Mouse (Mus musculus): Measurements from ENCODE around the gene Ksr1.

The Ksr1 gene

DNA sequence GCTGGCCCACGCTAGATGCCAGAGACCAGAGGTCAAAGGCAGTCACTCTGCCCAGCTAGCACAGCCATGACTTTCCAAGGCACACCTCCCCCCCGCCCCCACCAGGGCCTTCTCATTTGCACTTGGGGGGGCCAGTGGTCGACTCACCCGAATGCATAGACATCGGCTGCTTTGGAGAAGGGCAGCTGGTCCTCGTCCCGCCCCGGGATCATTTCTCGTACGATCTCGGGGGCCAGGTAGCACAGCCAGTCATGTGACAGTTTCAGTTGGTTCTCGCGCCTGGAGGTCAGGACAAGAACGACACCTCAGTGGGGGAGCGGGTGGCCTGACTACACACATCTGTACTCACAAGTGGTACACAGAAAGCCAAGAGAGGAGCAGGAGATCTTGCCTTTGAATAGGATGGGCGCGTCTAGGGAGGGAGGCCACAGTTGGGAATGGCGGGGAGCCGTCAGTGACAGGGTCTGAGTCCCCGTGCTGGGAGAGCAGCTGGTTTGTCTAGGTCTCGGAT is 125.6 kb downstream of the Ksr1 start:
- in situ Hi-C loops (cut with MboI; ENCODE audit: unreplicated experiment in 2 of 2) = loop anchor here (5.0 to 25.0 kb wide), 5 partner anchors 38 to 1692 kb away; partner anchors contain the start of genes Atad5 (in 1 of the 2), Crlf3 (in 1 of the 2) and Lgals9 (in 1 of the 2)

DNA sequence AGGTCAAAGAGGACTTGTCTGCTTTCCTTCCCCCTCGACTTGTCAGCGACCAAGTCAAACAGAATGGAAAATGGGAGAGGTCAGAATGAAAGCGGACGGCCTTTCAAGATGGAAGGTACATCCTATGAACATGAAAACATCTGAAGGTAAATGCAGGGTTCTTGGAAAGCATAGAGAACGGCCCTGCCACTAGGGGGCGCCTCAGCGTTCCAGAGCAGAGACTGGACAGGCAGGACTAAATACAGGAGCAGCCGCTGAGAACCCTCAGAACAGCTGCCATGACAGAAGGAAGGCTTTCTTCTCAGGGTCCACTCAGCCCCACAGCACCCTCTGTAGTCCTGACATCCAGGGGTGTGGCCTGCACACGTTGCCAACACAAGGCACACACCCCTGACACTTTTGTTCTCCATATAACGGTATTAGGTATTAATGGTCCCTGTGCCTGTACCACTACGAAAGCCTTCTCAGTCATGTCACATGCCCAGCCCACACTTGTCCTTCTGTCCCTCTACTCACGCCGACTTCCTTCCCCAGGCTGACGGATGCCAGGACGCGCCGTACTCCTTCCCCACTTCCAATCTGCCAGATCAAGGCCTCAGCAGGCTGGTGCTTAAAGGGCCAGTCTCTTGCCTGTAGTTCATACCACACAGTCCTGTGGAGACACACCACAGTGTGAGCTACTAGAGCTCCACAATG is 126.2 kb downstream of the Ksr1 start:
- in situ Hi-C loops (cut with MboI; ENCODE audit: unreplicated experiment in 2 of 2) = loop anchor here (5.0 to 25.0 kb wide), 5 partner anchors 38 to 1692 kb away; partner anchors contain the start of genes Lgals9 (in 2 of the 2), Atad5 (in 1 of the 2) and Crlf3 (in 1 of the 2)

DNA sequence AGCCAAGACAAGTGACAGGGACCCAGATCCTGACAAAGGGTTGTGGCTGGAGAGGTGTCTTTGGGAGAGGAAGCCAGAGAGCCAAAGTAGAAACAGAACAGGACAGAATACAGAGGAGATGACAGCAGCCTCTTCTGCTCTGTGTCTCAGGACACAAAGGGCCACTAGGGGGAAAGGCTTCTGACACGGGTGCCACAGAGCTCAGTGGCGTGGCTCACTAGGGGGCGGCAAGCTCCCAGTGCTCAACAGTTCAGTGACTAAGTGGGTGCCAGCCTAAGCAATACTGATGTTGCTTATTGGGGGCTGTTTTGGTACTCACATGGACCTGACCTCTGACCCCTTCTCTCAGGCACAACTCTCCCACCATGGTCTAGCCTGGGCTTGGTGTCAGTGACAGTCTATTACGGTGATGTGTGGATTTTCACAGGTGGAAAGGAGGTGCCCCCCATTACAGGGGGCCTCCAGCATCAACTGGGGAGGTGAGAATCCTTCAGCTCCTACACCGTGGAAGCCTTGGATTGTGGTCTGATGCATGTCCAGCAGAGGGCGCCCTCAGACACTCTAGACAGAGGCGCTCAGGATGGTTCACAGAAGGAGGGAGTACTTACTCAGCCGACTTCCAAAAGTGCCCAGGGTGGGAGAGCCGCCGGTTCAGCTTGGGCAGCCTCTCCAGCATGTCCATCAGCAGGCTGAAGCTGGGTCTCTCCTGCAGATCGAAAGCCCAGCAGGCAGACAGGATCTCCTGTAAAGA is 127.1 kb downstream of the Ksr1 start:
- in situ Hi-C loops (cut with MboI; ENCODE audit: unreplicated experiment in 2 of 2) = loop anchor here (5.0 to 25.0 kb wide), 4 partner anchors 37 to 1693 kb away; partner anchors contain the start of genes Atad5 (in 1 of the 2), Crlf3 (in 1 of the 2) and Lgals9 (in 1 of the 2)

DNA sequence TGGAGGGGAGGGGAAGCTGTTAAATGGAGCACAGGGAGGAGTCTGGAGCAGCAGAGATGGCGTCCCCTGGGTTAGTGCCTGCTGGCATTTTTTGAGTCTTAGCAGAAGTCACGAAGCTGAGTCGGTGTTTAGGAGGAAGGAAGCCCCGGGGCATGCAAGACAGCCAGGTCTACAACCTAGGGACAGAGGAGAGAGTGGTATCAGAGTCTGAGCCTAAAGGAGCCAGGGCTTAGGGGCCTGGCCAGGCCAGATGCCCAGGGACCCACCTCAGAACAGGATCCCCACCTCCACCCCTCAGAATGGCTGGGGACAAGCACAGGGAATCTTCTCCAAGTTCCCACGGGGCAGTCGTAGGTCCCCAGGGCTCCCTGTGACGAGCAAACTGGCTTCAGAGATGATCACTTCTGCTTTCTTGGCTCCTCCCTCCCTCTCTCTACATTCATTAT is 129.0 kb downstream of the Ksr1 start:
- in situ Hi-C loops (cut with MboI; ENCODE audit: unreplicated experiment in 2 of 2) = loop anchor here (5.0 to 25.0 kb wide), 4 partner anchors 35 to 1695 kb away; partner anchors contain the start of genes Atad5 (in 1 of the 2), Crlf3 (in 1 of the 2) and Lgals9 (in 1 of the 2)

DNA sequence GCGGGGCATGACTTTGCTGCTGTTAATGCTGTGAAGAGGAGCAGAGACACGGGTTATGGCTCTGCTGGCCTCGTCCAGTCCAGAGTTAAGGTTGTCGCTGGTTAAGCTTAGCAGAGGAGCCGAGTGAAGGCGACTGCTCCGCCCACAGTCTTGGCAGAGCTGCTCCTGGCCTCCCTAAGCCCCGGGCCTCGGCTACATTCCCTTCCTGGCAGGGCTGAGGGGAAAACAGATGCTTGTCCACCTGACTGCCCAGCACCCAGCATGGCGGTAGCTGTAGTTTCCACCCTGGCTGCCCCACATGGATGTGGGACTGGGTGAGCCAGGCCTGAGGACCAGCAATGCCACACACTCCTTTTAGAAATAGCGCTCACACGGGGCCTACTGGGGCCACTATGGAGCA is 130.0 kb downstream of the Ksr1 start:
- in situ Hi-C loops (cut with MboI; ENCODE audit: unreplicated experiment in 2 of 2) = loop anchor here (5.0 to 25.0 kb wide), 4 partner anchors 34 to 1696 kb away; partner anchors contain the start of genes Atad5 (in 1 of the 2), Crlf3 (in 1 of the 2) and Lgals9 (in 1 of the 2)

DNA sequence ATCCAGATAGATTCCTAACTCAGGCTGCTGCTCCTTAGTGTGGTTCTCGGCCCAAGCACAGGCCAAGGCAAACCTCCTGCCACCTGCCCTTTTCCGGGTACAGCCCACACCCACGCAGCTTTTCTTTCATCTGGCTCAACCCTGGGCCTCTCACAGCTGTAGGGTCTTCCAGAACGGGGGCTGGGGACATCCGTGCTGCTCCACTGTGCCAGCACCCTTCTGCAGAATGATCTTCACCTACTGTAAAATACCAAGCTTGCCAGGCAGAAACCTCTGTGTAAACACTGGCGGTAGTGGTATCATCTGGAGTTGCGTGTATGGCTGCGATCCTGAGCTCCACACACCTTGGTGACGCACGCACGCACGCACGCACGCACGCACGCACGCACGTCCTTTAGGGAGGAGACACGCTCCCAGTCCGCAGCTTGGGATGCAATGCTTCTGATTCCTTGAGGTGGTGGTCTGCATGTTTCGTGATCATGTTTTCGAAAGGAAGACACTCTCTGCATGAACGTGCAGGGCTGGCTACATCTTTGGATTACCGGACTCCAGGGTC is 130.5 kb downstream of the Ksr1 start:
- in situ Hi-C loops (cut with MboI; ENCODE audit: unreplicated experiment in 2 of 2) = loop anchor here (5.0 to 25.0 kb wide), 4 partner anchors 33 to 1697 kb away; partner anchors contain the start of genes Atad5 (in 1 of the 2), Crlf3 (in 1 of the 2) and Lgals9 (in 1 of the 2)

DNA sequence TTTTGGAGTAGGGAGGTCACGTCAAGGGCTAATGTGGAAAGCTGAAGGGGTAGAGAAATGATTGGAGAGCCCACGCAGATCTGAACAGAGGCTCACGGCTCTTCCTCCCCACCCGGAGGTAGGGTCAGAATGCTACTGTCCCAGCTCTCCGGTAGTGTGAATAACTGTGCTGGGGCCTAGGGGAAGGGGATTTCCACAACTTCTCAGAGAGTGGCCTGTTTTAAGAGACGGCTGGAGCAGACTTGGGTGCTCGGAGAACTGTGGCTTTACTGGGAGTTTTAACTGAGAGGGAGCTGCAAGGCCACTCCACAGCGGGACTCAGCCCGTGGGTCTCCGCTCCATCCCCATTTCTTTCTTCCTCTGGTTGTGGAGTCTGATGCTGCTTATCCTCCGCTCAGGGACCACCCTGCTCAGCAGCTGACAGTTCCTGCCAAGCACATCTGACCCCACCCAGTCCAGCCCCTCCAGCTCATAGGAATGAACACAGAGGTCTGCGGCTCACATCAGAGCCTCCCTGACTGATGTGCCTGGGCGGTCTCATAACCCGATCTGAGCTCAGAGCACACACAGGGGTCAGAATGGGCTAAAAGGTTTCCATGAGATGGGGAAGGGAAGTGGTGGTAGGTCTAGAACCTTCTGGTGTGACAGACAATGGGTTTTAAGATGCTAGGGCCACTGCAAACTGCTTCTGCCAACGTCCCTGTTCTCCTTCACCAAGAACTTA is 131.4 kb downstream of the Ksr1 start:
- in situ Hi-C loops (cut with MboI; ENCODE audit: unreplicated experiment in 2 of 2) = loop anchor here (5.0 to 25.0 kb wide), 4 partner anchors 32 to 1698 kb away; partner anchors contain the start of genes Atad5 (in 1 of the 2), Crlf3 (in 1 of the 2) and Lgals9 (in 1 of the 2)

DNA sequence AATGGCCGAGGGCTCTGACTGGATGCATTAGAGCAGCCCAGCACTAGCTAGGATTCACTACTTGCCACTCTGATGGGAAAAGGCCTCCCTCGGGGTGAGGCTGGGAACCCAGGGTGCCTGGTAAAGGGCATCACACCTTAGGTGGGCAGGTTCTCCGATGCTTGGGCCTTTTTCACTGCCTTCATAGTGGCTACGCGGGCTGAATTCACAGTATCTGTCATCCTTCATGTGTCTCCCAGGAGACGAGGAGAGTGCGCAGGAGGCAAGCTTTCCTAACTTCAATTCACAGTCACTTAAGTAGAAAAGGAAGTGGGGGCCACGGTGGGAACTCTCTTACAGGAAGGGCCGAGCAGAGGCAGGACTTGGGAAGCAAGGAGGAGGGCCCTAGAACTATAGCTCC is 132.4 kb downstream of the Ksr1 start:
- in situ Hi-C loops (cut with MboI; ENCODE audit: unreplicated experiment in 2 of 2) = loop anchor here in 1 of 2 experiments (10.0 to 25.0 kb wide), 3 partner anchors 49 to 1698 kb away; partner anchors contain the start of genes Atad5 and Crlf3

DNA sequence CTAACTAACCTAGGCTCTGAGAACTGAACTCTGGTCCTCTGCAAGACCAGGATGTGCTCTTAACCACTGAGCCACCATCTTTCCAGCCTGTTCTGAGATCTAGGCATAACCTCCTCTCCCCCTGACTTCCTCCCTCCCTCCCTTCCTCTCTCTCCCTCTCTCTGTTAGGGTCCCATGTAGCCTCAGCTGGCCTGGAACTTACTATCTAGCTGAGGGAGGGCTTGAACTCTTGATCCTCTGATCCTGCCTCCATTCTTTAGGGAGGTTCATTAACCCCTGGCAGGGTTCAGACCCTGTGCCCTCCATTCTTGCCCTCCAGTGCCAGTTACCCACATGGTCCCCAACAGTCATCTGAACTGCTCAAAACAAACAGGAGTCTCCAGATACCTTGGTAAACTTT is 133.2 kb downstream of the Ksr1 start:
- in situ Hi-C loops (cut with MboI; ENCODE audit: unreplicated experiment in 2 of 2) = loop anchor here in 1 of 2 experiments (10.0 to 25.0 kb wide), 3 partner anchors 48 to 1699 kb away; partner anchors contain the start of genes Atad5 and Crlf3

DNA sequence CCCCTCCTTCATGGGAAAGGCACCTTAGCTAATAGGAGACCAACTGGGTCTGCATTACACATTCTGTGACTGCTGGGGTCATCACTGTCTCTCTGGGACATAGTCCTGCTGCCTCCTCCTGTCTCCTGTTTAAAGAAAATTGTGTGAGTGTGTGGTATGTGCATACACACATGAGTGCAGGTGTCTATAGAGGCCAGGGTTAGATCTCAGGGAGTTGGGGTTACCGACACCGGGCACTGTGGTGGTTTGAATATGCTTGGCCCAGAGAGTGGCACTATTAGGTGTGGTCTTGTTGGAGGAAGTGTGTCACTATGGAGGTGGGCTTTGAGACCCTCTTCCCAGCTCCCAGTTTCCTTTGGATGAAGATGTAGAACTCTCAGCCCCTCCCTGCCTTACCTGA is 133.7 kb downstream of the Ksr1 start:
- in situ Hi-C loops (cut with MboI; ENCODE audit: unreplicated experiment in 2 of 2) = loop anchor here in 1 of 2 experiments (10.0 to 25.0 kb wide), 3 partner anchors 48 to 1700 kb away; partner anchors contain the start of genes Atad5 and Crlf3

DNA sequence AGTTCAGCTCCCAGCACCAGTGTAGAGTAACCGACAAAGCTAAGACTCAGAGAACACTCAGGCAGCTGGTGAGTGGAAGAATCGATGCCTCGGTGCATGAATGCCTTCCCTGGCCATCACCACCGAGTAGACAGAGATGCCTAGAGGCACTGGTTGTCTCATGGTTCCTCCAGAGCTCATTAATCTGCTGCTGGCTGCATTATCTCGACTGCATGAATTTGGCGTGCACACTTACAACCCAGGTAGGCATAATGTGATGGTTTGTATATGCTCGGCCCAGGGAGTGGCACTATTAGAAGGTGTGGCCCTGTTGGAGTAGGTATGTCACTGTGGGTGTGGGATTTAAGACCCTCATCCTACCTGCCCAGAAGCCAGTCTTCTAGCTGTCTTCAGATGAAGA is 137.3 kb downstream of the Ksr1 start:
- in situ Hi-C loops (cut with MboI; ENCODE audit: unreplicated experiment in 2 of 2) = loop anchor here in 1 of 2 experiments (25.0 kb wide), 2 partner anchors 1078 to 1703 kb away; partner anchors contain the start of genes Atad5 and Crlf3

DNA sequence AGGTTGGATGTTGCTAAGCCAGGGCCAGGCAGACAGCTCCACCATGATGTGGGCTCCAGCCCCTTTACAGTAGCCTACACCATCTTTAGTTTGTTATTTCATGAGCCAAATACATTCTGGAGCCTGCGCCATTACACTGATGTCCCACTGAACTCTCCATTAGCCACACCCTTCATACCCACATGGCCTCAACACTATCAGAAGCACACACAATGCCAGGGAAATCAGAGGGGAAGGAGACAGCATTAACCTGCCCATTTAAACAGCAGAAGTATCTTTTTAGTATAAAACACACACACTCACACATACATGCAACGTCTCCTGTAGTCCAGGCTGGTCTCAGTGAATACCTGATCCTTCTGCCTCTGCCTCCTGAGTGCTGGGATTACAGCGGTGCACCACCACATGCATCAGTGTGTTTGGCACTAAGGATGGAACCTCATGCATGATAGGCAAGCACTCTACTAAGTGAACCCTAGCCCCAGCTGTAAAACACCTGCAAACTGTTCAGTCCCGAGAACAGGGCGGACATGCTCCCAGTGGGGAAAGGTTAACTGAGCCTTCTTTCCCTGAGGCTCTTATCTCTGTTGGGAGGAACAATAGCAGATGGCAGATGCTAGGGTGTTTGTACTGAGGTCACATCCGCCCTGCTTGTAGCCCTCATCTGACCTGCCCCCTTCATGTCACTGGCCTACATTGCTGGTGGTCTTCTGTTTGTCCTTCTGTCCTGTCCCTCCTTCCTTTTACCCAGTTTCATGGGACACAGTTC is 138.0 kb downstream of the Ksr1 start:
- in situ Hi-C loops (cut with MboI; ENCODE audit: unreplicated experiment in 2 of 2) = loop anchor here in 1 of 2 experiments (25.0 kb wide), 2 partner anchors 1079 to 1704 kb away; partner anchors contain the start of genes Atad5 and Crlf3

DNA sequence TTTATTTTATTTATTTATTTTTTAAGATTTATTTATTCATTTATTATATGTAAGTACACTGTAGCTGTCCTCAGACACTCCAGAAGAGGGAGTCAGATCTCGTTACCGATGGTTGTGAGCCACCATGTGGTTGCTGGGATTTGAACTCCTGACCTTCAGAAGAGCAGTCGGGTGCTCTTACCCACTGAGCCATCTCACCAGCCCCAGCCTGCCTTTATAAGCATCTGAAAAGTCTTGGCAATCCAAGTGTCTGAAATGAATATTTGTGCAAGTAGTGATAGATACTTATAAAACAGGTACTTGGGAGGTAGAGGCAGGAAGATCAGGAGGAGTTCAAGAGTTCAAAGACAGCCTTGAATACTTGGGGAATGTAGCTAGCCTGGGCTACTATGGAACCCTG is 138.9 kb downstream of the Ksr1 start:
- in situ Hi-C loops (cut with MboI; ENCODE audit: unreplicated experiment in 2 of 2) = loop anchor here in 1 of 2 experiments (25.0 kb wide), 2 partner anchors 1080 to 1705 kb away; partner anchors contain the start of genes Atad5 and Crlf3

DNA sequence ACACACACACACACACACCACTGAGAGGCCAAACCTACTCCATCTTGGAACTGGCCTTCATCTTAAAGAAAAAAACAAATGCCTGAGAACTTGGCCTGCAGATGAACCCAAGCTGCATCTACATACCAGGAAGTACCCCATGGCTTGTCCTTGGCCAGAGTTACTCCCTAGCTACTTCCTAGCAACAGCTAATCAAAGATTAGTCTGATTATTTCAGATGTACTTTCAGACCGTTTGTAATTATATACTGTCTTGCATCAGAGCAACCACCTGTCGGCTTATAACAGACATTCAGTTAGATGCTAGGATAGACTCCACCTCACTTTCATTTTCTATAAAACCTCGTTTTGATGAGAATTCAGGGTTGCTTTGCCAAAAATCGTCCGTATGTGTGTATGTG is 139.8 kb downstream of the Ksr1 start:
- in situ Hi-C loops (cut with MboI; ENCODE audit: unreplicated experiment in 2 of 2) = loop anchor here in 1 of 2 experiments (25.0 kb wide), 2 partner anchors 1081 to 1706 kb away; partner anchors contain the start of genes Atad5 and Crlf3

DNA sequence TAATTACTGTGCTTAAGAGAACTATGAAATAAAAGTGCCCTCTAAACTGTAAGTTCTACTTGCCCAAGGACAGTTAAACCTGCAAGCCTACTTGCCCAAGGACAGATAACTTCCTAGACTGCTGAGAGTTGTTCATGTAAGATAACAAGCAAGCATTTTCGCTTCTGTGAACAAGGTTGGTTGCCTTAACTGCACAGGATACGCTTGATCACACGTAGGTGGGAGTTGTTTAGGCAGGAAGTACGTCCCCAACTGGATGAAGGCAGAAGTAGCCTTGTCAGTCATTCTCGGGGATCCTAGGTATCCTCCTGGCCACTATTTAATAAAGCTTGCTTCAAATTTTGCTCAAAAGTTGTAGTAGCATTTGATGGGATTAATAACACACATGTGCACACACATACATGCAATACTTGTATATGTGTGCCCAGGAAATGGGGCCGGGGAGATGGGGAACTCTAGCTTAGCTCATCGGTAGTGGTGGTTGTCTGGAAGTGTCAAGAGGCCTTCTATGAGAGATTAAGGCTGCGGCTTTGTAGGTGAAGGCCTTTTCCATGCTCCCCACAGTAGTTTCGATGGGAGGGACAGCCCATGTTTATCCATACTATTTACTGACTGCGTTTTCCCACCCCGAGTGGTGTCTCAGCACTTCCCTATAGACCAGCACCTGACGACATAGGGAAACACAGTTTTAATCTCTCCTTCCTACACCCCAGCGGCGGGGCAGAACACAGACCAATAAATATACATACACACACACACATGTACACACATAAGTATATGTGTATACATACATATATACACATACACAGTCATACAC is 140.4 kb downstream of the Ksr1 start:
- in situ Hi-C loops (cut with MboI; ENCODE audit: unreplicated experiment in 2 of 2) = loop anchor here in 1 of 2 experiments (25.0 kb wide), 2 partner anchors 1082 to 1707 kb away; partner anchors contain the start of genes Atad5 and Crlf3

DNA sequence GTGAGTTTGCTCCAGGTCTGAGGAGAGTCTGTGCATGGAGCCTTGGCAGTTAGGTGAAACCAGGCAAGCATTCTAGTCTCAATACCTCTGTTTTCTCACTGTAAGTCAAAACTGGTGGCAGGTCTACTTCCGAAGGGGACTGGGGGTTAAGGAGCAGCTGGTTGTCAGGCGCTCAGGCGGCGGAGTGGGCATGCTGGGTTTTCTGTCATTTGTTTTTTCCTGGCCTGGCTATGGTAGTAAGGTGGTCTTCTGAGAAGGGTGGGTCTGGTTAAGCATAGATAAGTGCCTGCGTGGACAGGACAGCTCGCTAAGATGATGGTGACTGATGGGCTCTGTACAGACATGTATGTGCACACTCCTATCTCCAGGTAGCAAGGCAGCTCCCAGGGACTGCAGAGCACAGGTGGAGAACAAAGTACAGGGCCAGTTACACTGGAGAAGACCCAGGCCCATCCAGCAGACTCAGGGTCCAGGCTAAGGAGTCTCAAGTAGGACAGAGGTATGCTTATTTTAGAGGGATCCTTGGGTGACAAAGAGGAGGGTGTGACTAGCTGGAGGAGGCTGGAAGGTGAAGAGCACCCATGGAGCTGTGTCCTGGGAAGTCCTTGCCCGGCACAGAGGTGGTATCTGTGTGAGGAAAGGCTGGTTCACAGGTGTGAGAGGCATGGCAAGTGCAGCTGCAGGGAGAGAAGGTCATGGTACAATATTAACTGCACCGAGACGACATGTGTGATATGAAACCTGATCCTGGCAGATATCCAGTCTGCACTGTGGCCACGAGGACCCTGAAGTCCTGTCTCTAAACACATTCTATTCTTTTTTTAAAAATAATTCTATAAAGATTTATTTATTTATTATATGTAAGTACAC is 142.2 kb downstream of the Ksr1 start:
- in situ Hi-C loops (cut with MboI; ENCODE audit: unreplicated experiment in 2 of 2) = loop anchor here in 1 of 2 experiments (25.0 kb wide), 2 partner anchors 1083 to 1708 kb away; partner anchors contain the start of genes Atad5 and Crlf3
